Mouse (Mus musculus) ES-E14 (cell line): ENCODE measurements at regions not wholly inside any gene's neighbourhood (a gene's known extent, or its start where the extent isn't known, plus 50 kb on each side); places are given as distances from the start of the nearest gene placed in this dataset.
"Not testable (repeated sequence)": the region's sequence is repeated elsewhere in the genome, so short reads cannot be mapped to it uniquely, and the experiment has no call there.

Source experiments
- DNase-seq: peaks from one replicate; pipeline ENCODE4 v3.0.0-alpha.2; 2013; ENCODE audit warnings: low read depth, low spot score
- H3K27ac ChIP-seq: 2 replicates; pipeline ENCODE4 v1.5.1; 2012; ENCODE audit warnings: low read depth, mild to moderate bottlenecking, low read length, moderate library complexity, mixed read lengths; ENCODE audit not compliant: poor library complexity, insufficient read depth, severe bottlenecking
- H3K36me3 ChIP-seq: 2 replicates; pipeline ENCODE4 v1.6.1; 2012; ENCODE audit warnings: mild to moderate bottlenecking, low read length, moderate library complexity, mixed read lengths; ENCODE audit not compliant: control insufficient read depth, poor library complexity, insufficient read depth, severe bottlenecking
- H3K4me1 ChIP-seq, 2 experiments: fragments of 150-350 bp in 1 of 2; sonication (generic) in 1 of 2; 2 replicates each; pipeline ENCODE4 v1.6.1; 2012; ENCODE audit warnings: low read length in 2 of 2, mild to moderate bottlenecking in 1 of 2, mixed read lengths in 1 of 2; ENCODE audit not compliant: control insufficient read depth in 2 of 2, insufficient read depth in 2 of 2, poor library complexity in 1 of 2
- H3K4me3 ChIP-seq, 2 experiments: fragments of 150-350 bp in 1 of 2; sonication (generic) in 1 of 2; 2 replicates each; pipeline ENCODE4 v1.5.1; 2012; ENCODE audit warnings: low read length in 2 of 2, low read depth in 1 of 2, mild to moderate bottlenecking in 1 of 2, mixed read lengths in 1 of 2; ENCODE audit not compliant: insufficient read depth in 1 of 2, poor library complexity in 1 of 2, severe bottlenecking in 1 of 2
- H3K9ac ChIP-seq: 2 replicates; pipeline ENCODE4 v1.6.1; 2012; ENCODE audit warnings: low read depth, mild to moderate bottlenecking, low read length, mixed read lengths; ENCODE audit not compliant: poor library complexity, insufficient read depth, severe bottlenecking
- H3K9me3 ChIP-seq: fragments of 150-350 bp; sonication (generic); 2 replicates; pipeline ENCODE4 v1.6.1; 2012; ENCODE audit warnings: low read depth, mild to moderate bottlenecking, low read length; ENCODE audit not compliant: control insufficient read depth, insufficient read depth
- CHD2 ChIP-seq: IDR thresholded peaks from 2 replicates; pipeline ENCODE4 v1.6.1; 2014; ENCODE audit warnings: mild to moderate bottlenecking, low read depth, low read length, inconsistent platforms
- HCFC1 ChIP-seq: IDR thresholded peaks from 2 replicates; pipeline ENCODE4 v1.6.1; 2012; ENCODE audit warnings: low read length, inconsistent platforms, borderline replicate concordance; ENCODE audit not compliant: insufficient read depth
- MAFK ChIP-seq: IDR thresholded peaks from 2 replicates; pipeline ENCODE4 v1.6.1; 2014; ENCODE audit warnings: mild to moderate bottlenecking, low read depth, low read length, inconsistent platforms; ENCODE audit not compliant: insufficient read depth
- ZC3H11A ChIP-seq: IDR thresholded peaks from 2 replicates; pipeline ENCODE4 v1.6.1; 2012; ENCODE audit warnings: low read depth, mild to moderate bottlenecking, inconsistent platforms, low read length, borderline replicate concordance
- ZNF384 ChIP-seq: IDR thresholded peaks from 2 replicates; pipeline ENCODE4 v1.6.1; 2012; ENCODE audit warnings: low read depth, low read length, inconsistent platforms
- in situ Hi-C, 2 experiments: fragments of 600-800 bp; cut with MboI; formaldehyde crosslinking; loops; one replicate each; pipeline ENCODE4 v1.15.1; 2025; ENCODE audit warnings: low sequenced_read_pairs in 2 of 2, inconsistent platforms in 1 of 2; ENCODE audit not compliant: unreplicated experiment in 2 of 2

GRCm38 (mm10) chrX:76120936-76121335, 143.2 kb upstream of the Cldn34b3 start:
- in situ Hi-C loops, result no loop called here
- no peak for TF ChIP-seq HCFC1
- TF ChIP-seq ZNF384, result no peak
- no peak for TF ChIP-seq ZC3H11A
- TF ChIP-seq CHD2, result no peak
- no peak for TF ChIP-seq MAFK
- H3K36me3 ChIP-seq, result no peaks in the 10 kb centered on the region
- DNase-seq, result no peak
- H3K27ac ChIP-seq, result no peak overlapping the region
- H3K4me3 ChIP-seq, result no peak overlapping the region
- no peaks in the 10 kb centered on the region for H3K4me1 ChIP-seq
- no peaks in the 10 kb centered on the region for H3K9me3 ChIP-seq
- no peak overlapping the region for H3K9ac ChIP-seq

DNA sequence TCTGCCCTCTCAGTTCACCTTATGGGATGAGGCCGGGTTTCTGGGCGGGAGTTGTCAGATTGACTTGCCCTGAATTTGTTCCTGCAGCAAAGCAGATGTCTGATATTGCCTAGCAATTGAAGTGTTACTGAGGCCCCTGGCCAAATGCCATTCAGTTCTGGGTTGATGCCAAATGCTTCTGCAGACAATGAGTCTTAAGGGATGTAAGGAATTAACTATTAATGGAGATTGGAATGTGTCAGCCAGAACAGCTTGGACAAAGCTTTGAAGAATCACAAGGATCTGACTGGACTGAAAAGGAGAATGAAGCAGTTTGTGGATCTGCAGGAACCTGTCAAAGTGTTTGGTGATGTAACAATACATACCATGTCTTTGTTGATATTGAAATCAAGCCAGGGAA, 140.7 kb upstream of the Cldn34b3 start:
- DNase-seq, result no peak
- Histone ChIP-seq H3K9me3 (no peaks in the 10 kb centered on the region), H3K9ac (no peak overlapping the region), H3K27ac (no peak overlapping the region), H3K36me3 (no peaks in the 10 kb centered on the region), H3K4me3 (no peak overlapping the region), H3K4me1 (no peaks in the 10 kb centered on the region)
- no peak for TF ChIP-seq ZNF384
- TF ChIP-seq HCFC1, result no peak
- no peak for TF ChIP-seq MAFK
- TF ChIP-seq CHD2, result no peak
- no peak for TF ChIP-seq ZC3H11A
- in situ Hi-C loops, result no loop called here

GRCm38 (mm10) chrX:76137729-76138128, 126.4 kb upstream of the Cldn34b3 start:
- no peak for TF ChIP-seq ZNF384
- no peaks in the 10 kb centered on the region for H3K36me3 ChIP-seq
- DNase-seq, result no peak
- H3K4me3 ChIP-seq, result no peak overlapping the region
- no peak overlapping the region for H3K9ac ChIP-seq
- in situ Hi-C loops, result no loop called here
- no peak overlapping the region for H3K27ac ChIP-seq
- H3K9me3 ChIP-seq, result no peaks in the 10 kb centered on the region
- no peaks in the 10 kb centered on the region for H3K4me1 ChIP-seq

DNA sequence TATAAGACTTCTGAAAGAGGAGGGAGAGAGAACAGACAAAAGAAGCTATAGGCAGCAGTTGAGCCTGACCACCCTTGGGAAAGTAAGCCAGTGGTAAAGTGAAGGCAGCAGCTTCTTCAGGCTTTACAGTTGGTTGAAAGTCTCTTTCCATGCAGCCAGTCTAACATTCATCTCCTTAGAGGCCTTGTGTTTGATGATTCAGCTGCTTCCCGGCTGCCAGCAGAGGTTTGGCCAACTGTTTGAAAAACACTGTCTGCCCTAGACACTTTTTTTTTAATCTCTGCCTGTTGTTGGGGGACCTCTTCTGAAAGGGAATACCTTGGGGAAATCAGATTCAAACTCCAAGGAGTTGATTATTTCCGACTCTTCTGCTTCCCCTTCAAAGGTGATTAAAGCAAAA, 123.1 kb upstream of the Cldn34b3 start:
- in situ Hi-C loops, result no loop called here
- no peak overlapping the region for H3K9ac ChIP-seq

DNA sequence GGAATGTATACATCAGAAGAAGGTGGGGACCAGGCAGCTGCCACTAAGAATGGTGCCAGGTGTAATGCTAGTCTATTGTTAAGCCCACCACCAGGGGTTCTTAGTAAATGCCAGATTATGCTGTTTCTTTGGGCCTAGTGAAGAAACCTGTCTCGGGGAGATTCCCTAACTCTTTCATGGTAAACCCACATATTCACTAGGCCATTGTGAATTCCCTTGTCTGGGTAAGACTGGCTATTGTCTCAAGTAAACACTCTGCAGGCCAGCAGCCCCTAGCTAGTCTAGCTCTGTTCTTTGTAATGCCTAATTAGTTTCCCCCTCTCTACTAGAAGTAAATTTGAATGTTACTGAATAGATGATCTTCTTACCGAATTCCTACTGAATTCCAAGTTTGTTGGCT, 89.3 kb upstream of the Cldn34b3 start:
- H3K9ac ChIP-seq, H3K4me3 ChIP-seq, H3K36me3 ChIP-seq, H3K27ac ChIP-seq, H3K4me1 ChIP-seq, H3K9me3 ChIP-seq: not testable (repeated sequence)
- DNase-seq, result peak; percentile 9
- in situ Hi-C loops, result loop anchor here in 1 of 2 experiments (25.0 kb wide), 1 partner anchor 363 kb away; no protein-coding TSS in a partner anchor

More for the DNA sequence above, 123.1 kb upstream of the Cldn34b3 start:
- H3K9me3 ChIP-seq, result no peaks in the 10 kb centered on the region
- H3K27ac ChIP-seq, result no peak overlapping the region
- no peaks in the 10 kb centered on the region for H3K36me3 ChIP-seq
- TF ChIP-seq CHD2, result no peak
- TF ChIP-seq ZC3H11A, result no peak
- TF ChIP-seq HCFC1, result no peak
- no peak for TF ChIP-seq ZNF384
- TF ChIP-seq MAFK, result no peak
- H3K4me3 ChIP-seq, result no peak overlapping the region
- DNase-seq, result no peak
- no peaks in the 10 kb centered on the region for H3K4me1 ChIP-seq
